Mouse (Mus musculus) cerebellum, adult 2 months (tissue): ENCODE data around the gene Pdlim5. TPM values are rescaled to one million over a fixed set of nuclear protein-coding genes. Genes with fewer than 3 reads are reported as not detected.

ENCODE experiments used
- DNase-seq, 2 experiments: peaks; one replicate each; pipeline ENCODE4 v3.0.0; 2021
- H3K27ac ChIP-seq: fragments of 200-500 bp; 2 replicates; pipeline ENCODE4 v1.5.1; 2012; ENCODE audit warnings: low read length, control low read depth, inconsistent platforms; ENCODE audit not compliant: insufficient read depth
- H3K27me3 ChIP-seq: fragments of 200-500 bp; 2 replicates; pipeline ENCODE4 v1.6.1; 2012; ENCODE audit warnings: inconsistent platforms, mild to moderate bottlenecking, low read length, moderate library complexity; ENCODE audit not compliant: control insufficient read depth, insufficient read depth
- H3K4me1 ChIP-seq: fragments of 200-500 bp; 2 replicates; pipeline ENCODE4 v1.6.1; 2011; ENCODE audit warnings: low read length; ENCODE audit not compliant: control insufficient read depth, insufficient read depth
- H3K4me3 ChIP-seq: fragments of 200-500 bp; replicated peaks from 2 replicates; pipeline ENCODE3; 2011; ENCODE audit warnings: mild to moderate bottlenecking, low read depth, low read length, control low read depth; ENCODE audit not compliant: insufficient read depth
- CTCF ChIP-seq: fragments of 200-500 bp; IDR thresholded peaks from 2 replicates; pipeline ENCODE4 v1.5.1; 2011; ENCODE audit warnings: low read depth, mild to moderate bottlenecking, control low read depth, low read length, moderate library complexity, borderline replicate concordance; ENCODE audit not compliant: insufficient read depth
- POLR2A ChIP-seq: fragments of 200-500 bp; IDR thresholded peaks from 2 replicates; pipeline ENCODE4 v1.6.1; 2011; ENCODE audit warnings: low read length, control low read depth, borderline replicate concordance; ENCODE audit not compliant: insufficient read depth
- WGBS: fragments of 180-500 bp; shearing (Covaris S2); methylation state at CpG from one replicate; pipeline ENCODE4 v1.1.7; 2018; 5-methylcytosine and 5-hydroxymethylcytosine counted together
- polyA plus RNA-seq: library from polyadenylated mRNA; depleted of rRNA; stranded (reverse); fragments of >200 nt; gene quantifications from 2 replicates; pipeline ENCODE4 v1.2.3, GENCODE M21; 2012

Pdlim5 gene
- polyA plus RNA-seq, 1 experiment, result 15.7 TPM

- no peak for DNase-seq
- TF ChIP-seq CTCF (no peak), POLR2A (no peak)
- H3K27ac ChIP-seq, result no peak overlapping the region
- H3K27me3 ChIP-seq, result no peaks in the 10 kb centered on the region
- H3K4me3 ChIP-seq, result no peak overlapping the region
- 89% methylated on average over 5 of the region's 5 CpGs for WGBS
- no peaks in the 10 kb centered on the region for H3K4me1 ChIP-seq
Measured at GRCm38 (mm10) chr3:142243263-142243662, 152.2 kb downstream of the Pdlim5 start.

- 97% methylated on average over 2 of the region's 2 CpGs for WGBS
- TF ChIP-seq CTCF, result no peak
- no peak for TF ChIP-seq POLR2A
Measured at GRCm38 (mm10) chr3:142239298-142239697, 156.2 kb downstream of the Pdlim5 start.

GRCm38 (mm10) chr3:142238260-142239046 is 157.0 kb downstream of the Pdlim5 start:
- TF ChIP-seq CTCF (no peak), POLR2A (no peak)
- H3K4me3 ChIP-seq, result no peak overlapping the region
- no peaks in the 10 kb centered on the region for H3K4me1 ChIP-seq
- H3K27me3 ChIP-seq, result no peaks in the 10 kb centered on the region
- WGBS, result 68% methylated on average over 10 of the region's 10 CpGs
- no peak for DNase-seq
- no peak overlapping the region for H3K27ac ChIP-seq

More at GRCm38 (mm10) chr3:142239298-142239697, 156.2 kb downstream of the Pdlim5 start:
- no peak overlapping the region for H3K27ac ChIP-seq
- H3K4me1 ChIP-seq, result no peaks in the 10 kb centered on the region
- no peak overlapping the region for H3K4me3 ChIP-seq
- no peaks in the 10 kb centered on the region for H3K27me3 ChIP-seq
- no peak for DNase-seq

- no peaks in the 10 kb centered on the region for H3K27me3 ChIP-seq
- 41% methylated on average over 5 of the region's 5 CpGs for WGBS
- no peaks in the 10 kb centered on the region for H3K4me1 ChIP-seq
- no peak overlapping the region for H3K27ac ChIP-seq
- no peak for TF ChIP-seq POLR2A
- no peak for TF ChIP-seq CTCF
- no peak overlapping the region for H3K4me3 ChIP-seq
- DNase-seq, result no peak
Measured at GRCm38 (mm10) chr3:142237621-142238020, 157.9 kb downstream of the Pdlim5 start.

GRCm38 (mm10) chr3:142233606-142234465 is 161.7 kb downstream of the Pdlim5 start:
- H3K27ac ChIP-seq, result no peak overlapping the region
- 67% methylated on average over 16 of the region's 16 CpGs for WGBS
- no peak overlapping the region for H3K4me3 ChIP-seq
- TF ChIP-seq POLR2A (no peak), CTCF (no peak)
- no peak for DNase-seq
- no peaks in the 10 kb centered on the region for H3K27me3 ChIP-seq
- H3K4me1 ChIP-seq, result no peaks in the 10 kb centered on the region

GRCm38 (mm10) chr3:142228665-142229064 is 166.8 kb downstream of the Pdlim5 start:
- Histone ChIP-seq H3K27me3 (no peaks in the 10 kb centered on the region), H3K4me3 (no peak overlapping the region), H3K4me1 (no peaks in the 10 kb centered on the region), H3K27ac (no peak overlapping the region)
- DNase-seq, result no peak
- TF ChIP-seq POLR2A (no peak), CTCF (no peak)
- WGBS, result 88% methylated on average over 7 of the region's 7 CpGs

GRCm38 (mm10) chr3:142222471-142223103 is 172.9 kb downstream of the Pdlim5 start:
- DNase-seq, result no peak
- WGBS, result 91% methylated on average over 7 of the region's 7 CpGs
- H3K27ac ChIP-seq, result no peak overlapping the region
- H3K4me1 ChIP-seq, result no peaks in the 10 kb centered on the region
- no peak for TF ChIP-seq POLR2A
- no peak for TF ChIP-seq CTCF
- no peaks in the 10 kb centered on the region; the same call in 1 of the 2 replicates for H3K27me3 ChIP-seq
- no peak overlapping the region for H3K4me3 ChIP-seq

- DNase-seq, result no peak
- H3K4me1 ChIP-seq, result no peaks in the 10 kb centered on the region
- H3K27me3 ChIP-seq, result no peaks in the 10 kb centered on the region; the same call in 1 of the 2 replicates
- WGBS, result 92% methylated on average over 9 of the region's 9 CpGs
- H3K4me3 ChIP-seq, result no peak overlapping the region
- no peak for TF ChIP-seq POLR2A
- TF ChIP-seq CTCF, result no peak
- no peak overlapping the region for H3K27ac ChIP-seq
Measured at GRCm38 (mm10) chr3:142219910-142220309, 175.6 kb downstream of the Pdlim5 start.
